Mouse (Mus musculus) neutrophil, adult 65 days (primary cell): ENCODE measurements around the gene Olfr508. TPM values are rescaled to one million over a fixed set of nuclear protein-coding genes. Genes with fewer than 3 reads are reported as not detected.

Source experiments
- total RNA-seq: library from RNA; stranded (reverse); gene quantifications from 2 replicates; pipeline ENCODE4 v1.2.4, GENCODE M21; 2023

The Olfr508 gene
- total RNA-seq: not detected in 2 replicates

DNA sequence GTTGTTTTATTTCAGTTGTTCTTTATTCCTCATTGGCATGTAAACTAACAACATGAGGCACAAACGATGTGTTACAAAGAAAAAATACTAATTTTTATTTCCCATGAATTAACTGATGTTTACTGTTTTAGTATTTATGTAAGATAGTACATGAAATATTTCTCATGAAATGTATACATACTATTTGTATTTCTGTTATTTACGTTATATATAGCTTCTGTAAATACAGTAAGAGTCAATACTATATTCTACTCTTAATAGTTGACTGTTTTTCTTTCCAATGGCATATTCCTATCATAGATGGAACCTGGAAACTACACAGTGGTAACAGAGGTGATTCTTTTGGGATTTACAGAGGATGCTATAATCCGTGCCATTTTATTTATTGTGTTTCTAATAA, at the start of gene Olfr508:
TSS of gene Olfr508 (plus strand) at position 301 of the 400 bp plus-strand sequence.

DNA sequence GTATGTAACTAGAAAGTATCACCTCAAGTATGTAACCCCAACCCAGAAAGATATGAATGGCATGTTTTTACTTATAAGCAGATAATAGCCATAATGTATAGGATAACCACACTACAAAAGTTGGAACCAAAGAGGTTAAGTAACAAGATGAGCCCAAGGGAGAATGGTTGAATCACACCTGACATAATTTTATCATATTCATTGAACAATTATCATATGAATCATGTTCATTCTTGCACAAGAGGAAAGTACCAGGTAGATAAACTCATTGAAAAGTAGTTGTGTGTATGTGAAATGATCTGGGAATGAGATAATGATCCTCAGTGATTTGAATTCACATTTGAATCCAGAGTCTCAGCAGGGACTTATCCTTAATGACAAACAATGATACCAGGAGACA, 19.3 kb upstream of the Olfr508 start, which contains the start of gene Olfr506:
TSS of gene Olfr506 (plus strand) at position 301 of the 400 bp plus-strand sequence.

DNA sequence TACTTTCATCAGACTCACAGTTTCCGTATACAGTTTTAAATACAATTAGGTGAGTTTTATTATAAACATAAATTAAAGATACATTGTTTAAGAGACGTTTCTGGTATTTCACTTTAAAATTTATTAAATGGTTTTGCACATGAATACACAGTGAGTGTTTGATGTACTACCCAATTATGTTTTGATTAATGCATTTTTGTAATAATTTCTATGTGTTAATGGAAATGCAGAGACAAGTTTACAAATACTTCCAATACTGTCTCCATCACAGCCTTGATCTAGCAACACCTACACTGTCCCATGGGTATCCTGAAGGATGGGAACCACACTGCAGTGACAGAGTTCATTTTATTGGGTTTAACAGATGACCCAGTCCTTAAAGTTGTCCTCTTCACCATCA, 8.3 kb upstream of the Olfr508 start, which contains the start of gene Olfr507:
TSS of gene Olfr507 (plus strand) at position 301 of the 400 bp plus-strand sequence.

DNA sequence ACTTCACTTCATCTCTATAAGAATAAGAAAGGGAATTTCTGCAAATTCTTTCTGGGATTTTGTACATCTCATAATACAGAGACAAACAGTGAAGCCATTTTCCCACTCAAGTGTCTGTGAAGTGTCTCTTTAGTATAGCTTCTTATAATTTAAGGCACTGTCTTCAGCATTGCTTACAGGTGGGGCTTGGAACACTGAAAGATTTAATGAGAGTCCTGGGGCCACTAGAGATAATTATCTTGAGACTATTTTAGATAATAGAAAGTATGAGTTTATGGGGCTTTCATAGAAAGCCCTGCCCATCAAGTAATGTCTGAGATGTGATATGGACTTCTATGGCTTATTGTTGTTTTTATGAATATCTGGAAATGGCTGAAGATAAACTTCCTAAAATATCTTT, 22.0 kb downstream of the Olfr508 start, which contains the start of gene Olfr509:
TSS of gene Olfr509 (minus strand) at position 101 of the 400 bp plus-strand sequence.

DNA sequence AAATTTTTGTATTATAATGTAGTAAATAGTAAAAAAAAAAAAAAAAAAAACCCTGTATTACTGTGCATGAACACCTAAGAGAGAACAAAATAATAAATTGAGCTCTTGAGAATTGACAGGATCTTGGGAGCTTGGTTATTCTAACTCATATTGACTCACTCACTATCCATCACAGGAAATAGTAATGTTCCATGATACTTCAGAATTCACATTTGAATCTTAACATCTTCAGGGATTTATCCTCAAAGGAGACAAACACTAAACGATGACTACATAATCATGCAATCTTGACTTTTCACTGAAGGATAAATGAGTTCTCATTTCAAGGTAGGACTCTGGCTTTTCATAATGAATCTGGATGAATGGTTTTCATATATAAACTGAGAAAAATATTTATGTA, 36.3 kb downstream of the Olfr508 start, which contains the start of gene Olfr510:
TSS of gene Olfr510 (plus strand) at position 301 of the 400 bp plus-strand sequence.

Other genes with a start within 250 kb of the Olfr508 start
- not detected in 2 replicates for gene Olfr495, start 236.8 kb upstream of the Olfr508 start, total RNA-seq
- not detected in 2 replicates for gene Olfr497, start 209.6 kb upstream of the Olfr508 start, total RNA-seq
- gene Olfr498, start 164.7 kb upstream of the Olfr508 start, total RNA-seq: not detected in 2 replicates
- gene Olfr502, start 104.9 kb upstream of the Olfr508 start, total RNA-seq: not detected in 2 replicates
- not detected in 2 replicates for gene Olfr503, start 85.5 kb upstream of the Olfr508 start, total RNA-seq
- not detected in 2 replicates for gene Olfr504, start 64.2 kb upstream of the Olfr508 start, total RNA-seq
- not detected in 2 replicates for gene Olfr506, start 19.2 kb upstream of the Olfr508 start, total RNA-seq
- not detected in 2 replicates for gene Olfr507, start 8.2 kb upstream of the Olfr508 start, total RNA-seq
- not detected in 2 replicates for gene Olfr509, start 21.9 kb downstream of the Olfr508 start, total RNA-seq
- gene Olfr510, start 36.4 kb downstream of the Olfr508 start, total RNA-seq: not detected in 2 replicates
- not detected in 2 replicates for gene Olfr512, start 83.3 kb downstream of the Olfr508 start, total RNA-seq
- not detected in 2 replicates for gene Olfr513, start 121.0 kb downstream of the Olfr508 start, total RNA-seq
- gene Olfr514, start 196.0 kb downstream of the Olfr508 start, total RNA-seq: not detected in 2 replicates
- gene Olfr516, start 220.5 kb downstream of the Olfr508 start, total RNA-seq: not detected in 2 replicates
- not detected in 2 replicates for gene Olfr517, start 242.4 kb downstream of the Olfr508 start, total RNA-seq